Mouse (Mus musculus): Measurements from ENCODE around the gene Glul. TPM values are rescaled to one million over a fixed set of nuclear protein-coding genes. Genes with fewer than 3 reads are reported as not detected.

Glul gene
- polyA plus RNA-seq, 1 experiment: 43.2 TPM

DNA sequence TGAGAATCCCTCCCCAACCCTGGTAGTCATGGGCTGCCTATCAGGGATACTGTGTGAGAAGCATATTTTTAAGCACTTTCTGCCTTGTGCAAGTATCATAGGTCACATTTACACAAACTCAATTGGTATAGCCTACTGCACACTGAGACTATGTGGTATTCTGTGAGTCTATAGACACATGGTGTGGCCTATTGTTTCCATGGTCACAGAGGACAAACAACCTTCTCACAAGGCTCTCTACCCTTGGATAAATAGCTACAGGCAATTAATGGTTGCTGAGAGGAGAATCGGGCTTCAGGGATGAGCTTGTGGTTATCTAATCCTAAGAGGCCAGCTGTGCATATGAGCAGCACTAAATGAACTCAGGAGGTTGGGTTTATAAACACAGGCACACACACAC, 58.1 kb downstream of the Glul start:
- 21% methylated on average over 1 of the region's 1 CpGs for WGBS
- DNase-seq (ENCODE audit: low read depth, low spot score): no peak

Other genes with a start within 250 kb of the Glul start
- 0.04 and 0.21 TPM in 2 replicates for gene Rgs8, start 246.9 kb upstream of the Glul start, polyA plus RNA-seq (2012; rRNA removed)
- 0.59 and 0.78 TPM in 2 replicates for gene Rgs16, start 159.6 kb upstream of the Glul start, polyA plus RNA-seq (2012; rRNA removed)
- gene Rnasel, start 150.5 kb upstream of the Glul start, polyA plus RNA-seq (2012; rRNA removed): 37.3 and 38.9 TPM in 2 replicates
- 0.07 TPM in 1 of 2 replicates, not detected in the other for gene Rgsl1, start 55.8 kb upstream of the Glul start, polyA plus RNA-seq (2012; rRNA removed)
- gene Teddm1b, start 25.6 kb upstream of the Glul start, polyA plus RNA-seq (2012; rRNA removed): 0.05 TPM in 1 of 2 replicates, not detected in the other
- 0.06 and 0.14 TPM in 2 replicates for gene Teddm1a, start 8.2 kb upstream of the Glul start, polyA plus RNA-seq (2012; rRNA removed)
- 0.19 and 0.30 TPM in 2 replicates for gene Teddm2, start 284 bp downstream of the Glul start, polyA plus RNA-seq (2012; rRNA removed)